Mouse (Mus musculus): ENCODE measurements around the gene Serpinb6b.

DNA sequence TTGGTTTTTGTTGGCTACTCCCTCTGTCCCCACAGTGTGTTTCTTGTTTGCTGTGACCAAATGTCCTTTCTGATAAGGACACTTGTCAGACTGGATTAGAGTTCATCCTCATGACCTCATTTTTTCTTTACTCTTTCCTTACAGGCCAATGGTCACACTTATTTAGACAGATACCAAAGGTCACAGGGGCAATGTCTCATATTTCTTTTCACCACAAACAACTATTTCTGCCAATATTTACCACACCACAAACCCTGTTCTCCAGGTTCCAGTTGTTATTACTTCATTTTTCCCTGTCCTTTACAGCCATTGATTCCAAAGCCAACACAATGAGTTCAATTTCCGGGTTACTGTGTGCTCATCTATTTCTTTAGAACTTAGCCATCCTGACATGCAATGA is 4.6 kb downstream of the Serpinb6b start:
- TF ChIP-seq CTCF (IDR thresholded peaks at IDR 0.05; ENCODE audit: borderline replicate concordance, insufficient read depth, low read depth, low read length) (no peak), POLR2A (IDR thresholded peaks at IDR 0.05; ENCODE audit: borderline replicate concordance, insufficient read depth, low read length) (no peak)
